Mouse (Mus musculus) gastrocnemius, postnatal 36 days (tissue): ENCODE measurements around the gene Abtb2. TPM values are rescaled to one million over a fixed set of nuclear protein-coding genes. Genes with fewer than 3 reads are reported as not detected.
A peak's percentile ranks its signal among the peaks of the same experiment; 100 is the strongest.

Experiments used
- DNase-seq, 2 experiments: peaks; one replicate each; pipeline ENCODE4 v3.0.0; 2022
- intact Hi-C: fragments of 180-260 bp; cut with DNase I; formaldehyde crosslinking; loops from one replicate; pipeline ENCODE4 v1.15.1; 2025
- total RNA-seq, 2 experiments: library from RNA; stranded (reverse); gene quantifications; 2 replicates each; pipeline ENCODE4 v1.2.3; 2021

Gene Abtb2
- total RNA-seq, 2 experiments from 2014 or later, result 6.3 to 6.7 TPM

DNA sequence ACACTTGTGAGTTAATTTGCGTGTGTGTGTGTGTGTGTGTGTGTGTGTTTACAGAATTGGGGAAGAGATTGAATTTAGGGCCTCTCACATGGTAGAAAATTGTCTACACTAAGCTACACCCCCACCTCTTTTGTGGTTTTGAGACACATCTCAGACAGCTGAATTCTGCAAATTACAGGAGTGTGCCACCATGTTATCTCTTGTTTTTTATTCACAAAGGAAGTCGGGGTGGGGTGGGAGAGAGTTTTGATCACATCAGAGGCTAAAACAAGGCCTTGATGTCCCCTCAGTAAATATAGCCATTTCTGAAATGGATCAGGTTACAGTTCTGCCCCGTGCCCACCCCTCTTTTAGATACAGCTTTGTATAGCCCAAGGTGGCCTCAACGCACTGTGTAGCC, 86.0 kb downstream of the Abtb2 start:
- intact Hi-C loops, result no loop called here
- no peak for DNase-seq

GRCm38 (mm10) chr2:103655037-103655436, 88.9 kb downstream of the Abtb2 start:
- intact Hi-C loops, result no loop called here
- no peak for DNase-seq

GRCm38 (mm10) chr2:103656028-103656427, 89.9 kb downstream of the Abtb2 start:
- intact Hi-C loops, result no loop called here
- DNase-seq, result no peak

- intact Hi-C loops, result no loop called here
- DNase-seq, result no peak
Observed at GRCm38 (mm10) chr2:103659167-103659566, 93.1 kb downstream of the Abtb2 start.

GRCm38 (mm10) chr2:103659648-103660556, 93.8 kb downstream of the Abtb2 start:
- intact Hi-C loops, result no loop called here
- no peak for DNase-seq

DNA sequence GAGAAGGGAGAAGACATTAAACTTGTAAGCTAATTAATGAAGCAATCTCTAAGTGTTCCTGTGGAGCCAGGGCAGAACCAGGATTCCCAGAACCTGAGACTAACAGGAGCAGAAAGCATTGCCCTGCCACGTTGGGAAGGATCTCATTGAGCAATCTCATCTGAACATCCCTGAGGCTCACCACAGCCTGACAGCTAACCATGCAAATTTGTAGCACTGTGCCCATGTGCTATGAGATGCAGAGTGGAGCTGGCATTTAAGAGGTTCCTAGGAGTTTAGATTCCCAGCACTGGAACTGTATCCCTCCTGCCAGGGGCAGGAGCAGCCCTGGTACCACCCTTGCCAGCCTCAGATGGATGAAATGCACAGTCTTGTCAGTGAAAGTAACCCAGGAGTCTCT, 95.6 kb downstream of the Abtb2 start:
- intact Hi-C loops, result no loop called here
- no peak for DNase-seq

- DNase-seq, result peak in 1 of 2 experiments; percentile 22
- intact Hi-C loops, result no loop called here
Observed at GRCm38 (mm10) chr2:103662121-103662520, 96.0 kb downstream of the Abtb2 start.

DNA sequence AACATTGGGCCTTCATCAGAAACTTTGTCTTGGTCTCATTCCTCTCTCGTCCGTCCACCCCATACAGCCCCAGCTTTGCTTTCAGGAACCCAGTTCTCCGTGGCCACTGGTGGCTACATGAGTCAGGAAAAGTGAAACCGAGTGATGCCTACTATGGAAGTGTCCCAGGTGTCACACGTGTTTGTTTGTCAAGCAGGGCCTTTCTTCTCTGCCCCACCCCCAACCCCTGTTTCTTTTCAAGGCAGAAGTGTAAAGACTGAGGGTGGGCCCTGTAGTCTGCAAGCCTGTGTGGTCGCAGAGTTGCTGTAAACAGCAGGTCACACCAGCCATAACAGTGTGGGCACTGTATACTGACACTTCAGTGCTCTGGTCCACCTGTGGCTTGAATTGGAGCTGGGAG, 98.2 kb downstream of the Abtb2 start:
- no peak for DNase-seq
- intact Hi-C loops, result no loop called here

GRCm38 (mm10) chr2:103667962-103668815, 102.1 kb downstream of the Abtb2 start:
- intact Hi-C loops, result no loop called here
- peak; percentile 20 to 35 for DNase-seq

- intact Hi-C loops, result no loop called here
- DNase-seq, result no peak
Observed at GRCm38 (mm10) chr2:103668939-103669338, 102.8 kb downstream of the Abtb2 start.

- no peak for DNase-seq
- intact Hi-C loops, result no loop called here
Observed at GRCm38 (mm10) chr2:103669561-103669960, 103.5 kb downstream of the Abtb2 start.

DNA sequence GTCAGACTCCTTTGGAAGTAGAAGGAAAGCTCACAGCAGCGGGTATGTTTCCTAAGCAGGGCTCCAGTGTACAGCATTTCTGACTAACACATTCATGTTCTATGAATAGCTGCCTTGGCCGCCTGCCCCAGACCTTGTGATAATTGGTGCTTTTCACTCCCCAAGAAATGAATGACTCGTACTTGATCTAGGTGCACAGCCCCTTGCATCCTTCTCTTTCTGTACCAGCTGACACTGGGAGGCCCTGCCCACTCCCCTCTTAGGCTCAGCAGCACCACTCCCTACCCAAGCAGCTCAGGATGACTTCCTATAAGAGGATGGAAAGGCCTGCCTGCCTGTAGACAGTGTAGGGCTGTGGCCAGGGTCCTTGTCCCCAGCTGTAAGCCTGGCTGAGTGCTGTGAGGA, 104.2 kb downstream of the Abtb2 start:
- intact Hi-C loops, result no loop called here
- peak; percentile 64 to 65 for DNase-seq

- DNase-seq, result no peak
- intact Hi-C loops, result no loop called here
Observed at GRCm38 (mm10) chr2:103672573-103673119, 106.5 kb downstream of the Abtb2 start.

DNA sequence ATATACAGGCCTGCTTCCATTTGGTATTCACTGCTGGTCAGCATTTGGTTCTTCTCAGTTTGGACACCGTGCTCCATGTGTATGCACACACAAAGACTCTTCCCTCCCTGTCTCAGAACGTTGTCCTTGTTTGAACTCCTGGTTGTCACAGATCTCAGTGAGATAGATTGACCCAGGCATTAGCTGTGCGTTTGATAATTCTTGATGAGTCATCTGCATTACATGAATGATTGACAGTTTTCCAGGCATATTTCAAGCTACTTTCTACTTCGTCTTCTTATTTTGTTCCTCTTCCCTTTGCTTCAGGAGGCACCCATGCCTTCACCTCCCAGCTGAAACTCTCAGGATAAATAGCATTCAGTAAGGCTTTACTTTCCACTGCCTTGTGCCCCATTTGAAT, 107.5 kb downstream of the Abtb2 start:
- no peak for DNase-seq
- intact Hi-C loops, result no loop called here

DNA sequence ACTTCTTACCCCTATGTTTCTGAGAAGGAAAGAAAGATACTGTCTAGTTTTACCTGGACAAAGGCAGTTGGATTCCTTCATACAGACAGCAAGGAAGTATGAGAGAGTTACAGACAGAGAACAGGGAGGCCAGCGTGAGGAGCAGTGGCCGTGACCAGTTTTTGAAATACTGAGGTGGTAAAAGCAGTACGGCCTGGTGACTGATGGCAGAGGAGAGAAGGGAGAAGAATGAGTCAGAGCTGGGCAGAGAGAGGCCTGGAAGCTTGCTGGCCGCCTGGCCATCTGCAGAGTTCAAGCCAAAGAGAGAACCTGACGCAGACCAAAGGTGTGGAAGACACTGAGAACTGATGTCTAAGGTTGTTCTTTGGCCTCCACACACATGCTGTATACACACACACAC, 109.3 kb downstream of the Abtb2 start:
- intact Hi-C loops, result no loop called here
- DNase-seq, result no peak

DNA sequence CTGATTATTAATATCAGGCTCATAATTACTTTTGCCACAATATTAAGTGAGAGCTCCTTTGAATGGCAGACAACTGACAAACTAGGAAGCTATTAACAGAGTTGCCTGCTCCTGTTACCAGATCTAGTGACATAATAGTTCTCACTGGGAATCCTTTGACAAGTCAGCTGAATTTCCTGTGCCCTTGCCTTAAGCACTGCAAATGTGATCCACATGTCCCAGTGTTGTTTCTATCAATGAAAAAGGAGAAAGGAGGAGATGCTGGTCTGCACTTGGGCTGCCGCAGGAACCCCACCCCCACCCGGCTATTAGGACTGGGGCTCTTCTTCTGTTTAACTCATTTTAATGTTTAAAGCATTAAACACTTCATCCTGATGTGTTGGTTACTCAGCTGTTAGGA, 110.7 kb downstream of the Abtb2 start:
- DNase-seq, result no peak
- intact Hi-C loops, result no loop called here

DNA sequence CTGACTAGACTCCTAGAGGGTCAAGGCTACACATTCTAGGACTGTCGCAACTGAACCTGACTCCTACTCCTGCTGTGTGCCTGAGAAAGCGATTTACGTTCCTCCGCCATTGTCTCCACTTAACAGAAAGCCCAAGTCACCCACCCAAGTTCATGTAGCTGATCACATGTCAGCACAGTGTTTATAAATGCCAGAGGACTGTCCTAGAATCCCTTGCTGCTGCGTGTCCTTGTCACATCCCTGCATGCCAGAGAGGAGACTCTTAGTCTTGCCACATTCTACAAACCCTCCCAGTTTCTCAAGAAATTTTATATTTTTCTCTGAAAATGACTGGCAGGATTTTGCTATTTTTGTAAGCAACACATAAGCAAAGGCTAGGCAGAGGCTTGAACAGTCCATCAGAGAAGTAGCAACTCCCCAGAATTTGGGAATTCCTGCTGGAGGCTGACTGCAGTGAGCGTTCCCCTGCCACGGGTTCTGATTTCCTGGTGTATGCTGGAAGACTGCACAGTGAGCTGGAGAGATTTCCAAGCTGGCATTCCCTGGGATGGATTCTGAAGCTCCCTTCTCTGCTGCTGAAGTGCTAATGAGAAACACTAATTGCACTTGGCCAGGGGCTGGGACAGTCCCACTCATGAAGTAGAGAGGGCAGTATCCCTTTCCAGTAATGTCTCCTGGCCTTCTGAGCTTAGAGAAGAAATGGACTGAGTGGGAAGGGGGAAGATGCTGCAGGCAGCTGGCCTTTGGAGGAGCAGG, 111.7 kb downstream of the Abtb2 start:
- intact Hi-C loops, result no loop called here
- no peak for DNase-seq

DNA sequence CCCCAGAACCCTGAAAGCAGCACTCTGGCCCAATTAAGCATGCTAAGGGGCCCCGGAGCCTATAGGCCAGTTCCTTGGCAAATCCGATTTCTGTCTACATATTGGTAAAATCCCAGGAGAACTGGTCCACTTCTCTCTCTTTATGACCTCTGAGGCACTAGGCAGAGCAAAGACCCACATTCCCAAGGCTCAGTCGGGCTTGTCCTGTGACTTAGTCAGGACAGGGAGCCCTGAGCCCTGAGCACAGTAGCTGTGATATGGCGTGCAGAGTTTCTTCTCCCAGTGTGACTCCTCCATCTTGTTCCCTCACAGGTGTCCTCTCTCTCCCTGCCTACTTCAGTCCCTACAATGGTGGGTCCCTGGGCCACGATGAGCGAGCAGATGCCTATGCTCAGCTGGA, 112.3 kb downstream of the Abtb2 start:
- intact Hi-C loops, result no loop called here

DNA sequence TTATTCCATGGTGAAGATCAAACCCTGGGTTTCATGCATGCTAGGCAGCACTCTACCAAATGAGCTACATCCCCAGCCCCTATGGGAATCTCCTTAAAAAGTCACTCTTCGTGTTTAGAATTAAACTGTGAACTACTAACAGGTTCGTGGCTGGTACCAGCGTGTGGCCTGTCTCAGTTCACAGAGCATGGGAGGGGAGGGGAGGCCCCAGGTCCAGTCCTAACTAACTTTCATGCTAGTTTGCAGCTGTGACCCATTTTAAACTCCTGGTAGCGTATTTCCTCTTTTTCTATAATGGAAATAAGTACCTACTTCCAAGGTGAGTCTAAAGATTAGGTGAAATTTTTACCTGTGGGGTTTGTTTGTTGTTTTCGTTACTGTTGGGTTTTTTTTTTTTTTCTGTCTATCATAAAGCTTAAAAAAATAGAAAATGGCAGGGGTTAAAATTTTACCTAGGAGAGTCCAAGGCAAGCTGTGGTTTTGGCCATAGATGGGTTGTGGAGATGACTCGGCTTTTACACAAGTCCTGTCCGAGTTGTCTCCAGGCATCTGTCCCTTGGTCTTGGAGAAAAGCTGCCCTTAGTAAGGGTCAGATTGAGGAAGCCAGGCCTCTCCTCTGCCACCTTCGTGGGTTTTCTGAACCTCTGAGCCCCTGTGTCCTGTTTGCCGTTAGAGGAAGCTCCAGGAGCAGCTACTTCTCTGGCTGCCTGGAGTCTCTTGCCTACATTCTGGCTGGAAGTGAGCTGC, 114.4 kb downstream of the Abtb2 start:
- intact Hi-C loops, result no loop called here
- DNase-seq, result no peak

More for the DNA sequence above, 112.3 kb downstream of the Abtb2 start:
- no peak for DNase-seq

- no peak for DNase-seq
- intact Hi-C loops, result no loop called here
Observed at GRCm38 (mm10) chr2:103681149-103681548, 115.0 kb downstream of the Abtb2 start.
